Mouse (Mus musculus) heart, postnatal 0 days (tissue): ENCODE measurements at regions not wholly inside any gene's neighbourhood (a gene's known extent, or its start where the extent isn't known, plus 50 kb on each side); places are given as distances from the start of the nearest gene placed in this dataset.

Source experiments
- ATAC-seq: fragments of 200-750 bp; cut with Nextera tagmentation; 2 replicates; pipeline ENCODE4 v1.8.0; 2017; ENCODE audit warnings: low read depth, moderate number of reproducible peaks, moderate library complexity; ENCODE audit not compliant: insufficient read depth
- DNase-seq: peaks from one replicate; pipeline ENCODE4 v3.0.0-alpha.2; 2016; ENCODE audit warnings: low spot score
- H3K27ac ChIP-seq: fragments of 300-500 bp; sonication (generic); 2 replicates; pipeline ENCODE4 v1.5.1; 2014; ENCODE audit warnings: low read depth, mild to moderate bottlenecking
- H3K27me3 ChIP-seq: fragments of 300-500 bp; sonication (generic); 2 replicates; pipeline ENCODE4 v1.6.1; 2014; ENCODE audit warnings: low read length, mixed read lengths; ENCODE audit not compliant: control insufficient read depth, insufficient read depth
- H3K36me3 ChIP-seq: fragments of 300-500 bp; sonication (generic); replicated peaks from 2 replicates; pipeline ENCODE4 v1.6.1; 2014; ENCODE audit warnings: low read length, mixed read lengths; ENCODE audit not compliant: control insufficient read depth, insufficient read depth
- H3K4me1 ChIP-seq: fragments of 300-500 bp; sonication (generic); 2 replicates; pipeline ENCODE4 v1.6.1; 2014; ENCODE audit warnings: antibody characterized with exemption; ENCODE audit not compliant: control insufficient read depth, insufficient read depth
- H3K4me2 ChIP-seq: fragments of 300-500 bp; sonication (generic); 2 replicates; pipeline ENCODE4 v1.6.1; 2014; ENCODE audit warnings: low read depth, mild to moderate bottlenecking, low read length, moderate library complexity
- H3K4me3 ChIP-seq: fragments of 300-500 bp; sonication (generic); 2 replicates; pipeline ENCODE4 v1.5.1; 2014; ENCODE audit warnings: low read depth, low read length
- H3K9ac ChIP-seq: fragments of 300-500 bp; sonication (generic); replicated peaks from 2 replicates; pipeline ENCODE4 v1.6.1; 2014; ENCODE audit warnings: low read depth, low read length, mixed read lengths
- H3K9me3 ChIP-seq: fragments of 300-500 bp; sonication (generic); replicated peaks from 2 replicates; pipeline ENCODE4 v1.6.1; 2016; ENCODE audit warnings: low read length; ENCODE audit not compliant: control insufficient read depth
- CTCF ChIP-seq: IDR thresholded peaks from 2 replicates; pipeline ENCODE4 v1.5.1; 2016; ENCODE audit warnings: antibody characterized with exemption, control low read depth, low read depth
- EP300 ChIP-seq: IDR thresholded peaks from 2 replicates; pipeline ENCODE4 v1.6.1; 2016; ENCODE audit warnings: antibody characterized with exemption, low read depth
- WGBS: fragments of 180-500 bp; shearing (Covaris S2); extraction: QIAGEN DNeasy Blood & Tissue Kit; methylation state at CpG from one replicate; pipeline ENCODE4 v1.1.7; 2014; 5-methylcytosine and 5-hydroxymethylcytosine counted together

DNA sequence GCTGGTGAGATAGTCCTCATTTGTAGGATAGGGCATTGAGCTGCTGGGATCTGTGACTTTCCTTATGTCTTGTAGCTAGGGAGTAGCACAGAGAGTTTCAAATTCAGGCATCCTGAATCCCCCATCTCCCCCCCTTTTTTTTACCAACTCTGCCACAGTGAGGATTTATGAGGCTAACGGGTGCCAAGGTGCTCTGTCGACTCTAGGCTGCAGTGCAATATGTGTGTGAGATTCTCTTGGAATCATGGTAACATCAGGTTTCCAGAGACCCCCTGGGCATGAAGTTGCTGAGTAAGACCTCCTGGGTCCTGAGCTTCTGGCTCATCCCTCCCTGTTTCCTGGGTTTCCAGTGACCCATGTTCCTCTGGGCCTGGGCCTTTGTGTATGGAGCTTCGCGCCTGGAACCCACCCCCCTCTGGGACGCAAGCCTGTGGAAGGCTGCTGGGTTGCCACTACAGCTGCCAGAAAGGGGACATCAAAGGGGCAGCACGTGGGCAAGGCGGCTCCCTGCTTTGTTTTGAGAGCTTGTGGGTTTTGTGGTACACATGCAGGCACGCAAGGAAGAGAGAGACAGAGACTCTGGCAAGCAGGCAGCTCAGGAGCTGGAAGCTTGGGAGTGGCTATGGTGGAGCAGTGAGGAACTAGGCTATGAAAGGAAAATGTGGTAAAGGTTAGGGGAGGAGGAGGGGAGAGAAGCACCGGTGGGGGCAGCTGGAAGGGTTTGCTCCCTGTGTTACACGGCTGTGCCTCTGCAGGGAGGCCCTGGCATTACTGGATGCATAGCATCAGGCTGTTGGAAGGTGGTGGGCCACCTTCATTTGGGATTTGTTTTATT lies 110.8 kb upstream of the Pja1 start:
- H3K27me3 ChIP-seq, result no peaks in the 10 kb centered on the region
- no peak overlapping the region for H3K4me3 ChIP-seq
- H3K27ac ChIP-seq, result no peak overlapping the region
- DNase-seq (no peak), ATAC-seq (no peak)
- TF ChIP-seq EP300 (no peak), CTCF (no peak)
- H3K9me3 ChIP-seq, result no peaks in the 10 kb centered on the region
- WGBS, result 56% methylated on average over 10 of the region's 10 CpGs
- H3K9ac ChIP-seq, result no peak overlapping the region
- H3K4me1 ChIP-seq, result no peaks in the 10 kb centered on the region
- no peaks in the 10 kb centered on the region for H3K36me3 ChIP-seq
- H3K4me2 ChIP-seq, result no peak overlapping the region

DNA sequence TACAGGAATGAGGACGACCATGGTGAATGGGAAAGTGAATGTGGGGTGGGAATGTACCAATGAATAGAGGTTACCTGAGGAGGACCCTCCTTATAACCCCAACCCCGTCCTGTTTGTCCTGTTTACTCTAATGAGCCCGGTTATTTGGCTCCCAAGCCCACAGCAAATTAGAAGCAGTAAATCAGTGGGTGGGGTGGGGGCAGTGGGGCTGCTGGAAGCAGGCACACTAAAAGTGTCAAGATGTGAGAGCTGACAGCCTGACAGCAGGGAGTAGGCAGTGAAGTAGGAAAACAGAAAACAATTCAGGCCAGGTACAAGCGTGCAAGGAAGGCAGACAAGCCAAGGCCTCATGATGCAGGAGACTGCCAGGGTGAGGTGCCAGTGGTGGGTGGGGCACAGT lies 108.1 kb upstream of the Pja1 start:
- no peaks in the 10 kb centered on the region for H3K4me1 ChIP-seq
- ATAC-seq, result no peak
- no peak overlapping the region for H3K9ac ChIP-seq
- TF ChIP-seq CTCF (no peak), EP300 (no peak)
- H3K4me2 ChIP-seq, result no peak overlapping the region
- H3K27ac ChIP-seq, result no peak overlapping the region
- no peaks in the 10 kb centered on the region for H3K27me3 ChIP-seq
- H3K9me3 ChIP-seq, result no peaks in the 10 kb centered on the region
- 61% methylated on average over 4 of the region's 4 CpGs for WGBS
- no peaks in the 10 kb centered on the region for H3K36me3 ChIP-seq
- no peak for DNase-seq
- H3K4me3 ChIP-seq, result no peak overlapping the region

DNA sequence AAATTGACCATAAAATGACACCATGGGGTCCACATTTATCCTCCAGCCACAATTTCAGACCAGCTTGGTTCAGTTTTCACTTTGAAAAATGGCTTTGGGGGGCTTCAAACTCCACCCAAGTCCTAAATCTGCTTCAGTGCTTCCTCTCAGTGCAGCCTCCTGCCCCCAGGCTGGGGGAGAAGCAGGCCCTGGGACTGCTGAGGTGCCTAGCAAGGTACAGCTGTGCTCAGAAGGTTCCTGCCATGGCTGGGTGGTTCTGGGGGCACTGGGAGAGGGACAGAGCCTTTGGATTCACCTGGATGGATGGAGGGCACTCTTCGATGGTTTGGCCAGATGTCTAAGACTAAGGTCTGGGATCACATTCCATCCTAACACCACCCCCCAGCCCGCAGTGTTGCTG lies 107.7 kb upstream of the Pja1 start:
- WGBS, result 69% methylated on average over 2 of the region's 2 CpGs
- Histone ChIP-seq H3K36me3 (no peaks in the 10 kb centered on the region), H3K9me3 (no peaks in the 10 kb centered on the region), H3K27ac (no peak overlapping the region), H3K4me2 (no peak overlapping the region), H3K9ac (no peak overlapping the region), H3K4me1 (no peaks in the 10 kb centered on the region), H3K4me3 (no peak overlapping the region), H3K27me3 (no peaks in the 10 kb centered on the region)
- TF ChIP-seq CTCF (no peak), EP300 (no peak)
- DNase-seq (no peak), ATAC-seq (no peak)

DNA sequence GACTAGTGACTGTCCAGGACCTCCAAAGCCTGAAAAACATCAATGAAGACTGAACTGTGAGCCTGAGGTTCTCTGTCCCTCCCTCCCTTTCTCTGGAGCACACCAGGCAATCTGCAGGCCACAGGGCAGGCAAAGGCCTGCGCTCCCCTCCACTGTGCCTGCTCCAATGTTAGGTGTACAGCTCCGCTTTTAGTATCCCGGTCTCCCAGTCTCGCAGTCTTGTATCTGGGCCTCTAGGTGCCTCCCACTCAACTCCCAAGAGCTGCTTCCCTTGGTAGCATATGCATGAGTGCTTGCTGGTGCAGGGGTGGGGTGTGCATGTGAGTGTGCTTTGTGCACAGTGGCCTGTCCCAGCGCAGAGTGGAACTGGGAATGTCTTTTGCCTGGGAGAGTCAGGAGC lies 104.0 kb upstream of the Pja1 start:
- no peak for TF ChIP-seq CTCF
- no peak for TF ChIP-seq EP300
- no peak for ATAC-seq

DNA sequence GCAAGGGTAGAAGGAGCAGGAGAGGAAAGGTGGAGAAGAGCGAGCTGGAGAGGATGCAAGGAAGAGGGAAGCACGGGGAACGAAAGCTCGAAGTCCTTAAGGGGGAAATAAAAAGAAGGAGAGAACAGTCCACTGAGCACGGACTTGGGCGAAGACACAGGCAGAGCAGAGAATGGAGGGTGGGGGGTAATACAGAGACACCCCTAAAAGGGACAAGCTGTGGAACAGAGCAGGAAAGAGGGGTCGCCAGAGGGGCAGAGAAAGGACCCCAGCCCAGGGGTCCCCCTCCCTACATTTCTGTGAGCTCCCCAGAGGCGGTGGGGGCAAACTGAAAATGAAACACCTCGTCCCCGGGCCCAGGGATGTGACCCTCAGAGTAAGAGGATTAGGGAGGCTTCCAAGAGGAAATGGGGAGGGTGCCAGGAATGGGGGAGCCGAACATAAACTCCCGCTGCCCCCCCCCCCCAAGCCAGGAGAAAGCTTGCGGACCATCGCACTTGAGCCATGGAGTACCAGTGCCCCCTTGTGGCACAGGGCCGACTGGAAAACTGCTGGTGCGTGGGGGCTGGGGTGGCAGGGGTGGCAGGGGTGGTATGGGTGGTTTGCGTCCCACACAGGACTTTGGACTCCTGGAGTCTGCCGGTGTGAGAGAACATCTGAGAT lies 103.5 kb upstream of the Pja1 start:
- TF ChIP-seq EP300 (no peak), CTCF (peak; percentile 67)
- Histone ChIP-seq H3K27ac (no peak overlapping the region), H3K27me3 (peaks cover 12% of the 10 kb centered on the region; the same call in 1 of the 2 replicates), H3K9ac (no peak overlapping the region), H3K9me3 (no peaks in the 10 kb centered on the region), H3K4me1 (no peaks in the 10 kb centered on the region), H3K36me3 (no peaks in the 10 kb centered on the region), H3K4me3 (peak overlapping the region; percentile 41), H3K4me2 (peak overlapping the region; percentile 73)
- DNase-seq (peak; percentile 8), ATAC-seq (no peak)
- 25% methylated on average over 18 of the region's 18 CpGs for WGBS

More for the DNA sequence above, 104.0 kb upstream of the Pja1 start:
- H3K27me3 ChIP-seq, result peaks cover 10% of the 10 kb centered on the region; the same call in 1 of the 2 replicates
- no peak overlapping the region for H3K9ac ChIP-seq
- H3K4me3 ChIP-seq, result no peak overlapping the region
- no peak overlapping the region for H3K27ac ChIP-seq
- H3K9me3 ChIP-seq, result no peaks in the 10 kb centered on the region
- no peak overlapping the region for H3K4me2 ChIP-seq
- no peak for DNase-seq
- no peaks in the 10 kb centered on the region for H3K36me3 ChIP-seq
- H3K4me1 ChIP-seq, result no peaks in the 10 kb centered on the region
- WGBS, result 42% methylated on average over 5 of the region's 5 CpGs
